Mouse (Mus musculus): ENCODE results near the gene Atp6v0e2. TPM values are rescaled to one million over a fixed set of nuclear protein-coding genes. Genes with fewer than 3 reads are reported as not detected.

Gene Atp6v0e2
- polyA plus RNA-seq (2012): not detected in 2 replicates

GRCm38 (mm10) chr6:48537105-48537954 is at the start of gene Atp6v0e2:
Gene Atp6v0e2, plus strand, starts transcription at chr6:48537615.
- TF ChIP-seq GATA1 (IDR thresholded peaks at IDR 0.05; ENCODE audit: low read length): no peak

GRCm38 (mm10) chr6:48487747-48488725 is 49.4 kb upstream of the Atp6v0e2 start:
- TF ChIP-seq GATA1 (IDR thresholded peaks at IDR 0.05; ENCODE audit: low read length): no peak

DNA sequence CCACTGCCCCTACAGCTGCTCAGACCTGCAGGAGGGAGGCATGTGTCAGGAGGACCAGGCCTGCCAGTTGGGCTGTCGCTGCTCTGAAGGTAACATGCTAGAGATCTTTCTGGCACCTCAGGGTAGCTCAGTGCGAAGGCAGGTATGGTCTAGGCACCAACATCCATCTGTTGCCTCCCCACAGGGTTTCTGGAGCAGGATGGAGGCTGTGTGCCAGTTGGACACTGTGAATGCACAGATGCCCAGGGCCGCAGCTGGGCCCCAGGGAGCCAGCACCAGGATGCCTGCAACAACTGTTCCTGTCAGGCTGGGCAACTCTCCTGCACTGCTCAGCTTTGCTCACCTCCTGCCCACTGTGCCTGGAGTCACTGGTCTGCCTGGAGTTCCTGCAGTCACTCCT is 47.7 kb upstream of the Atp6v0e2 start:
- TF ChIP-seq GATA1 (IDR thresholded peaks at IDR 0.05; ENCODE audit: low read length): no peak

- no peak for TF ChIP-seq GATA1 (IDR thresholded peaks at IDR 0.05; ENCODE audit: low read length)
Observed at GRCm38 (mm10) chr6:48491361-48491760, 46.1 kb upstream of the Atp6v0e2 start.

DNA sequence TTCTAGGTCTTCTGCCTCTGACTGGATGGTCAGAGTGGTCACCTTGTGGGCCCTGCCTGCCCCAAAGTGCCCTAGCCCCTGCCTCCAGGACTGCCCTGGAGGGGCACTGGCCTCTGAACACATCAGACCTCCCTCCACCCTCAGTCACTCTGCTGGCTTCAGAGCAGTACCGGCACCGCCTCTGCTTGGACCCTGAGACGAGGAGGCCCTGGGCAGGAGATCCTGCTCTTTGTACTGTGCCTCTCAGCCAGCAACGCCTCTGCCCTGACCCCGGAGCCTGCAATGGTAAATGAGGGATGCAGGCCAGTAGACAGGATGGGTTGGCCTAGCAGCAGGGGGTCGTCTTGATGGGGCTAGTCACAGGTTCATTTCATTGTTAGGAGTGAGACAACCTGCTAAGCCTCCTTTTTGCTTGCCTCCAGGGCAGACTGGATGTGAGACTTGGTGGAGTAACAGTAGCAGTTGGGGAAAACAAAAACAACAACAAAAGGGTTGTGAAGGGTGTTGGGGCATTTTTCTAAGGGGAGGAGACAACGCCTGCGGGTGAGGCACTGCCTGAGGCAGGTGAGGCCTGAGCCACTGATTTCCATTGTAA is 44.2 kb upstream of the Atp6v0e2 start:
- no peak for TF ChIP-seq GATA1 (IDR thresholded peaks at IDR 0.05; ENCODE audit: low read length)

DNA sequence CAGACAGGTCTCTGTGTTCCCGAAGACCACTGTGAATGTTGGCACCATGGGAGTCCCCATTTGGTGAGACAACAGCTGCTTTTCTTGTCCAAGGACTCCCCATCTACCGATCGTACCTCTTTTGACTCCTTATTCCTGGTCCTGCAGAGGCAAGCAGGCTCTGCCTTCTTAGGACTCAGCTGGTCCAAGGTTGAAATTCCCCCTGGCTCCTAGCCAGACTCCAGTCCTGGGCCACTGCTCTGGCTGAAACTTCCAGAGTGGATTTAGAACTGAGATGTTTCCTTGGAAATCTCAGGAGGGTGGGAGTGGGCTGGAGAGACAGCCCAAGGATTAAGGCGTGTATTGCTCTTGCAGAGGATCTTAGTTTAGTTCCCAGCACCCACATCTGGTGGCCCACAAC is 39.9 kb upstream of the Atp6v0e2 start:
- TF ChIP-seq GATA1 (IDR thresholded peaks at IDR 0.05; ENCODE audit: low read length): no peak

GRCm38 (mm10) chr6:48503847-48504240 is 33.6 kb upstream of the Atp6v0e2 start:
- no peak for TF ChIP-seq GATA1 (IDR thresholded peaks at IDR 0.05; ENCODE audit: low read length)

GRCm38 (mm10) chr6:48504241-48504854 is 33.1 kb upstream of the Atp6v0e2 start:
- TF ChIP-seq GATA1 (IDR thresholded peaks at IDR 0.05; ENCODE audit: low read length): no peak

GRCm38 (mm10) chr6:48508087-48508486 is 29.3 kb upstream of the Atp6v0e2 start:
- TF ChIP-seq GATA1 (IDR thresholded peaks at IDR 0.05; ENCODE audit: low read length): no peak

DNA sequence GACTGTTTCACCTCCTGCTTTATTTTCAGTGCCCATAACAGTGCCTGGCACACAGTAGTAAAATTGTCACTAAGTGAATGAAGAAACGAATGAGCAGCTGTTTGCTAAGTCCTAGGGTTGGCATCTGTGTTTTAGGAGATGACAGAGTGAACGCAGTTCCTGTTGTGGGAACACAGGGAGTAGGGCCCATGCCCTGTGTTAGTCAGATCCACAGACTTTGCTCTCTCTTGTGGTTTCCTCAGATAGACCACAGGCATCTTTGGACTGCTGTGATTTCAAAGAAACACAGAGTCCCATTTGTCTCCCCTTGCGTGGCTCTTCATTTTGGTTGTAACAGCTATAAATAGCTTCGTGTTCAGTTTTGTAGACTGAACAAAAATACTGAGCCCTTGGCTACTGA is 27.0 kb upstream of the Atp6v0e2 start:
- TF ChIP-seq GATA1 (IDR thresholded peaks at IDR 0.05; ENCODE audit: low read length): no peak

GRCm38 (mm10) chr6:48511861-48512260 is 25.6 kb upstream of the Atp6v0e2 start:
- no peak for TF ChIP-seq GATA1 (IDR thresholded peaks at IDR 0.05; ENCODE audit: low read length)

DNA sequence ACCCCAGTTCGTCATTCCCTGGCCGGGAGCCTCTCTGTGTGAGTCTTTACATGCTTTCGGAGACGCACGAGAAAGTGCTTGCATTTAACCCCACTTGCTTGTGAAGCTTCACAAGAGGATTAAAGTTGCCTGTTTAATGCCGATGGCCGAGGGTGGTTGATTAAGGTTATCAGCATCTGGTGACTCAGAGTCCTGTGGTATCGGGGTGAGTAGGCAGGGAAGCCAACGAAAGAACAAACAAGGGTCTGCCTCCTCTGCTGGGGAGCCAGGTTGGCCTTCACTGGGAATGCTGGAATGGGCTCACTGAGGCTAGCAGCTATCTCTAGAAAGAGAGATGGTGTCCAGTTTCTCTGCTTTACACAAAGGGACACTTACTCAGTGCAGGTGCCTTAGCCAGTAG is 9.5 kb upstream of the Atp6v0e2 start:
- TF ChIP-seq GATA1 (IDR thresholded peaks at IDR 0.05; ENCODE audit: low read length): no peak

- TF ChIP-seq GATA1 (IDR thresholded peaks at IDR 0.05; ENCODE audit: low read length): no peak
Observed at GRCm38 (mm10) chr6:48529261-48529660, 8.2 kb upstream of the Atp6v0e2 start.

DNA sequence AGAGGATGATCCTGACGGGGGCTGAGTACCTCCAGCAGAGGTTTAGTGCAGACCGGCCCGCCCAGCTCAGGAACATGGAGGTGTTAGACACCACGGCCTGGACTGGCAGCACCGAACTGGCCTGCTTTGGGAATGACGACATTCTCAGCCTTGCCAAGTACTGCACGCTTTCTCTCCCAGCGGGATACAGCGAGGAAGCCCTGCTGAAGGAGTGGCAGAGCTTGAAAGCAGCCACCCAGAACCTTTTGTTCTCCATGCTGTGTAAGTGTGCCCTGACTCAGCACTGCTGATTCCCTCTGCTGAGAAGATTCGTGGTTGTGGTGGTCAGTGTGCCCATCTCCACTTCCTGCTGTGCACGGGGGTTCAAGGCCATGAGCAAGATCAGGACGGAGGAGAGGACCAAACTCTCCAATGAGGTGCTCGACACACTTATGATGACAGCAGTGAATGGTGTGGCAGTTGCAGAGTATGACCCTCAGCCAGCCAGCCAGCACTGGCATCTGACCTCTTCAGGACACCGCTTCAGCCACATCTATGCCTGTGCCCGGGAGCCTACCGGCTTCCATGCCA is 7.5 kb upstream of the Atp6v0e2 start:
- TF ChIP-seq GATA1 (IDR thresholded peaks at IDR 0.05; ENCODE audit: low read length): no peak

DNA sequence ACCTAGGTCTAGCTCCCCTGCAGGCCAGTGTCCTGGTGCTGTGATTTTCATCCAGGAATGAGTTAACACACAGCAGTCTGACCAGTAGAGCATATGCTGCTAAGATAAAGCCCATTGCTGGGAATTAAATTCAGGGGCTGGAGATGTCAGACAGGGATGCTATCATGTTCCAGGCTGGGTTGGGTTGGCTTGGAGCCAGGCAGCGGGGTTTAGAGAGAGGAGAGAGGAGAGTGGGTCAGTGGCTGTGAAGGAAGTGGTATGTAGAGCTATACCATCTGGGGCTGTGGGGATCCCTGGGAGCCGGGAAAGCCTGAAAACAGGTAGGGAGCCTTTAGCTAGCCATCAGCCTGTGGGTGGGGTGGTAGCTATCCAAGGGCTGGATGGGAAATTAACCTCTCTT is 6.6 kb upstream of the Atp6v0e2 start:
- no peak for TF ChIP-seq GATA1 (IDR thresholded peaks at IDR 0.05; ENCODE audit: low read length)

Measured in G1E-ER4 (cell line).